Comparison of ENCODE assay signal across 2 mouse cellular contexts in genomic region chr4:132737154-132737553, GRCm38 (mm10). TPM values are rescaled to one million over a fixed set of nuclear protein-coding genes. Genes with fewer than 3 reads are reported as not detected.
"Had no signal": no experiment of that assay in that cellular context is flagged by ENCODE, and none has a peak within 500 bp of the region (broad histone marks: within the 10 kb centered on the region; RNA-seq: fewer than 3 reads in every experiment).

No protein-coding gene starts in this region.

RNA-seq across cellular contexts. Expression of gene Smpdl3b, which starts 19.9 kb away (rescaled TPM):
- total RNA-seq: megakaryocyte-erythroid progenitor cell, adult 5-6 weeks had no signal

RNA-seq across cellular contexts. Expression of gene Themis2, which starts 59.0 kb away (rescaled TPM):
- polyA plus RNA-seq: myocyte had no signal
